Mouse (Mus musculus) thymus, adult 2 months (tissue): ENCODE measurements at regions not wholly inside any gene's neighbourhood (a gene's known extent, or its start where the extent isn't known, plus 50 kb on each side); places are given as distances from the start of the nearest gene placed in this dataset.

Experiments
- CTCF ChIP-seq: fragments of 200-500 bp; IDR thresholded peaks from 2 replicates; pipeline ENCODE4 v1.5.1; 2012; ENCODE audit warnings: mild to moderate bottlenecking, control low read depth, low read length, moderate library complexity, borderline replicate concordance; ENCODE audit not compliant: control insufficient read depth, poor library complexity, insufficient read depth; ENCODE audit errors: extremely low read depth
- POLR2A ChIP-seq: fragments of 200-500 bp; IDR thresholded peaks from 2 replicates; pipeline ENCODE4 v1.6.1; 2012; ENCODE audit warnings: mild to moderate bottlenecking, low read length, control low read depth, moderate library complexity; ENCODE audit not compliant: control insufficient read depth, poor library complexity, insufficient read depth; ENCODE audit errors: extremely low read depth

GRCm38 (mm10) chr15:67795578-67795977, 1294.9 kb upstream of the Lrrc6 start:
- TF ChIP-seq CTCF (no peak), POLR2A (no peak)
